Mouse (Mus musculus) gastrocnemius, postnatal 36 days (tissue): Measurements from ENCODE around the gene Hist3h2ba. TPM values are rescaled to one million over a fixed set of nuclear protein-coding genes. Genes with fewer than 3 reads are reported as not detected.
"Not testable (repeated sequence)": the region's sequence is repeated elsewhere in the genome, so short reads cannot be mapped to it uniquely, and the experiment has no call there.

Experiments
- DNase-seq, 2 experiments: peaks; one replicate each; pipeline ENCODE4 v3.0.0; 2022
- intact Hi-C: fragments of 180-260 bp; cut with DNase I; formaldehyde crosslinking; loops from one replicate; pipeline ENCODE4 v1.15.1; 2025
- total RNA-seq, 2 experiments: library from RNA; stranded (reverse); gene quantifications; 2 replicates each; pipeline ENCODE4 v1.2.3; 2021

Gene Hist3h2ba
- total RNA-seq, 2 experiments from 2014 or later = 1.1 to 1.5 TPM

- intact Hi-C loops = no loop called here
- DNase-seq = peak; percentile 87 to 90
Measured at GRCm38 (mm10) chr11:58938322-58939087, 10.2 kb upstream of the Hist3h2ba start, which contains the start of gene Rnf187. Gene Rnf187 (minus strand): TSS chr11:58938916.

- no peak for DNase-seq
Measured at GRCm38 (mm10) chr11:58939088-58939439, 9.7 kb upstream of the Hist3h2ba start.

GRCm38 (mm10) chr11:58944136-58944535, 4.6 kb upstream of the Hist3h2ba start:
- intact Hi-C loops = no loop called here
- no peak for DNase-seq

More at GRCm38 (mm10) chr11:58939088-58939439, 9.7 kb upstream of the Hist3h2ba start:
- intact Hi-C loops = no loop called here

GRCm38 (mm10) chr11:58947306-58947705, 1.4 kb upstream of the Hist3h2ba start:
- no peak for DNase-seq
- intact Hi-C loops = no loop called here

GRCm38 (mm10) chr11:58947798-58948528, 757 bp upstream of the Hist3h2ba start:
- DNase-seq = no peak
- intact Hi-C loops = no loop called here

GRCm38 (mm10) chr11:58949480-58950431, 1.0 kb downstream of the Hist3h2ba start:
- intact Hi-C loops = no loop called here
- DNase-seq = no peak

GRCm38 (mm10) chr11:58951210-58951609, 2.5 kb downstream of the Hist3h2ba start:
- intact Hi-C loops = no loop called here
- no peak for DNase-seq

- DNase-seq = no peak
- intact Hi-C loops = no loop called here
Measured at GRCm38 (mm10) chr11:58953351-58954169, 4.8 kb downstream of the Hist3h2ba start.

GRCm38 (mm10) chr11:58954170-58954419, 5.4 kb downstream of the Hist3h2ba start:
- DNase-seq, intact Hi-C loops: not testable (repeated sequence)

GRCm38 (mm10) chr11:58954420-58955142, 5.9 kb downstream of the Hist3h2ba start, which contains the start of the genes Hist3h2a and Trim17:
Gene Hist3h2a (plus strand): TSS chr11:58954685.
Gene Trim17 (plus strand): TSS chr11:58954685.
- intact Hi-C loops = no loop called here
- DNase-seq = peak; percentile 76 to 81

GRCm38 (mm10) chr11:58955143-58955867, 6.6 kb downstream of the Hist3h2ba start:
- intact Hi-C loops = no loop called here
- DNase-seq = no peak

- intact Hi-C loops = no loop called here
- no peak for DNase-seq
Measured at GRCm38 (mm10) chr11:58955868-58956257, 7.1 kb downstream of the Hist3h2ba start.

- intact Hi-C loops = no loop called here
- no peak for DNase-seq
Measured at GRCm38 (mm10) chr11:58957226-58957914, 8.7 kb downstream of the Hist3h2ba start.

GRCm38 (mm10) chr11:58958536-58958935, 9.8 kb downstream of the Hist3h2ba start:
- DNase-seq = no peak
- intact Hi-C loops = no loop called here

- no peak for DNase-seq
- intact Hi-C loops = no loop called here
Measured at GRCm38 (mm10) chr11:58959186-58959825, 10.6 kb downstream of the Hist3h2ba start.

GRCm38 (mm10) chr11:58959921-58960465, 11.3 kb downstream of the Hist3h2ba start:
- DNase-seq = peak in 1 of 2 experiments; percentile 49
- intact Hi-C loops = no loop called here
